Mouse (Mus musculus): Measurements from ENCODE around the gene Gadd45g. TPM values are rescaled to one million over a fixed set of nuclear protein-coding genes. Genes with fewer than 3 reads are reported as not detected.
"Not testable (repeated sequence)": the region's sequence is repeated elsewhere in the genome, so short reads cannot be mapped to it uniquely, and the experiment has no call there.

Gadd45g gene
- total and polyA plus RNA-seq, 3 experiments: 2.5 to 2.9 (median 2.7) TPM

GRCm38 (mm10) chr13:51833611-51834010, 12.9 kb upstream of the Gadd45g start:
- in situ Hi-C loops (cut with MboI; ENCODE audit: low pct_ligation_motif_present, low pct_unique_long_range_greater_than_20kb, low sequenced_read_pairs) (loop anchor here (10.0 to 25.0 kb wide), 4 partner anchors 729 to 1261 kb away; partner anchors contain the start of gene Nfil3), dilution Hi-C loops (cut with MboI; ENCODE audit: extremely low pct_ligation_motif_present, extremely low pct_unique_long_range_greater_than_20kb, low sequenced_read_pairs) (loop anchor here (25.0 kb wide), 1 partner anchor 354 kb away; no protein-coding TSS in a partner anchor)
- TF ChIP-seq RCOR1 (conservative IDR thresholded peaks at IDR 0.05; ENCODE audit: low read depth, low read length): no peak
- TF ChIP-seq SIN3A (IDR thresholded peaks at IDR 0.05; ENCODE audit: low read length): no peak
- no peak for TF ChIP-seq SMC3 (IDR thresholded peaks at IDR 0.05; ENCODE audit: low read depth, low read length)
- TF ChIP-seq NRF1 (IDR thresholded peaks at IDR 0.05; ENCODE audit: low read depth, low read length): no peak
- no peak for TF ChIP-seq CTCF (conservative IDR thresholded peaks at IDR 0.05 in 1 of 2, IDR thresholded peaks at IDR 0.05 in 1 of 2; ENCODE audit: low read depth in 2 of 2, low read length in 2 of 2)
- TF ChIP-seq KAT2A (IDR thresholded peaks at IDR 0.05; ENCODE audit: insufficient replicate concordance, low read length): no peak
- no peak for TF ChIP-seq ZKSCAN1 (IDR thresholded peaks at IDR 0.05; ENCODE audit: borderline replicate concordance, low read depth, low read length)
- TF ChIP-seq JUND (conservative IDR thresholded peaks at IDR 0.05; ENCODE audit: low read depth, low read length): no peak
- no peak for TF ChIP-seq TCF12 (IDR thresholded peaks at IDR 0.05; ENCODE audit: low read depth, low read length)
- TF ChIP-seq ELF1 (IDR thresholded peaks at IDR 0.05; ENCODE audit: low read depth, low read length): no peak
- Histone ChIP-seq H3K4me2 (ENCODE audit: insufficient read depth, low read depth, poor library complexity, severe bottlenecking) (no peak overlapping the region), H3K27ac (ENCODE audit: insufficient read depth, low read depth) (no peak overlapping the region), H3K27me3 (replicated peaks) (peaks cover 5% of the 10 kb centered on the region), H3K9ac (ENCODE audit: insufficient read depth, low read depth) (no peak overlapping the region), H3K79me2 (replicated peaks; ENCODE audit: control insufficient read depth, extremely low read depth, insufficient read depth, poor library complexity, severe bottlenecking) (no peaks in the 10 kb centered on the region), H3K4me1 (ENCODE audit: control insufficient read depth in 1 of 2, insufficient read depth in 2 of 2) (peaks cover 0 to 5% of the 10 kb centered on the region in 2 experiments; a peak in 1 of 4 replicates), H3K4me3 (replicated peaks in 1 of 3; ENCODE audit: low read depth in 2 of 3, low read length in 2 of 3, poor library complexity in 1 of 3) (no peak overlapping the region), H3K36me3 (replicated peaks in 1 of 2; ENCODE audit: control insufficient read depth in 1 of 2, insufficient read depth in 1 of 2, low read length in 1 of 2) (no peaks in the 10 kb centered on the region), H3K9me3 (replicated peaks; ENCODE audit: low read length) (no peaks in the 10 kb centered on the region)
- DNase-seq (ENCODE audit: extremely low read depth): no peak

DNA sequence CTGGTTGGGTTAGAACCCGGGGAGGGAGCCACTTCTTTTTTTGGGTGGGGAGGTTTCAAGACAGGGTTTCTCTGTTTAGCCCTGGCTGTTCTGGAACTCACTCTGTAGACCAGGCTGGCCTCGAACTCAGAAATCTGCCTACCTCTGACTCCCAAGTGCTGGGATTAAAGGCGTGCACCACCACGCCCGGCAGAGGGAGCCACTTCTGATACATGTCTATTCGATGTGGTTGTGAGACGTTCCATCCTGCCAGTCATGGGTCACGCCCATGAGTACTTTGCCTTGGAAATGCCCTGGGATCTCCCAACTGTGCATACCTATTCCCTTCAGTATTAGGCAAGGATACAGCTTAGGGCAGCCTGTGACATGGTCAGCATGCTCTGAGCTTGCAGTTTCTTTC, 12.5 kb upstream of the Gadd45g start:
- H3K9ac ChIP-seq (ENCODE audit: insufficient read depth, low read depth); H3K4me1 ChIP-seq (ENCODE audit: control insufficient read depth in 1 of 2, insufficient read depth in 2 of 2); H3K4me3 ChIP-seq (replicated peaks in 1 of 3; ENCODE audit: low read depth in 2 of 3, low read length in 2 of 3, poor library complexity in 1 of 3); H3K79me2 ChIP-seq (replicated peaks; ENCODE audit: control insufficient read depth, extremely low read depth, insufficient read depth, poor library complexity, severe bottlenecking); H3K27ac ChIP-seq (ENCODE audit: insufficient read depth, low read depth); H3K9me3 ChIP-seq (replicated peaks; ENCODE audit: low read length); H3K36me3 ChIP-seq (replicated peaks in 1 of 2; ENCODE audit: control insufficient read depth in 1 of 2, insufficient read depth in 1 of 2, low read length in 1 of 2); H3K27me3 ChIP-seq (replicated peaks); H3K4me2 ChIP-seq (ENCODE audit: insufficient read depth, low read depth, poor library complexity, severe bottlenecking): not testable (repeated sequence)
- dilution Hi-C loops (cut with MboI; ENCODE audit: extremely low pct_ligation_motif_present, extremely low pct_unique_long_range_greater_than_20kb, low sequenced_read_pairs) (loop anchor here (25.0 kb wide), 1 partner anchor 353 kb away; no protein-coding TSS in a partner anchor), in situ Hi-C loops (cut with MboI; ENCODE audit: low pct_ligation_motif_present, low pct_unique_long_range_greater_than_20kb, low sequenced_read_pairs) (loop anchor here (10.0 to 25.0 kb wide), 4 partner anchors 728 to 1261 kb away; partner anchors contain the start of gene Nfil3)
- peak; percentile 25 for DNase-seq (ENCODE audit: extremely low read depth)
- peak in 1 of 2 experiments; percentile 30; a peak in 1 of 4 replicates for TF ChIP-seq CTCF (conservative IDR thresholded peaks at IDR 0.05 in 1 of 2, IDR thresholded peaks at IDR 0.05 in 1 of 2; ENCODE audit: low read depth in 2 of 2, low read length in 2 of 2)

DNA sequence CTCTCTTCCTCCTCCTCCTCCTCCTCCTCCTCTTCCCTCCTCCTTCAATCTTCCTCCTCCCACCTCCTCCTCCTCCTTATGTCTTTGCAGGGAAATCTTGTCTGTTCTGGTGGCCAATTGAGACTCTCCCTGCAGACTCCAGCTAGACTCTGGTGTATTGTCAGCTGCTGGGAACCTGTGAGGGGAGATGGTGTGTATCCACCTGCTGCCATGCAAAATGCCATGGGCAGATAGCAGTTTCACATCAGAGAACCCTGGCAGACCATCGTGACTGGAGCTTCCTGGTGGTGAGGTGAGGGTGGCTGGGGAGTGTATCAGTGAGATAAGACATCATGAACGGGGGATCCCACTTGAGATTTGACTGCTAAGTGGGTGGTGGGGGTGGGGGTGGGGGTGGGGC, 12.0 kb upstream of the Gadd45g start:
- peaks cover 5% of the 10 kb centered on the region for H3K27me3 ChIP-seq (replicated peaks)
- H3K36me3 ChIP-seq (replicated peaks in 1 of 2; ENCODE audit: control insufficient read depth in 1 of 2, insufficient read depth in 1 of 2, low read length in 1 of 2): no peaks in the 10 kb centered on the region
- DNase-seq (ENCODE audit: extremely low read depth): no peak
- no peaks in the 10 kb centered on the region for H3K79me2 ChIP-seq (replicated peaks; ENCODE audit: control insufficient read depth, extremely low read depth, insufficient read depth, poor library complexity, severe bottlenecking)
- no peaks in the 10 kb centered on the region for H3K9me3 ChIP-seq (replicated peaks; ENCODE audit: low read length)
- H3K9ac ChIP-seq (ENCODE audit: insufficient read depth, low read depth): no peak overlapping the region
- no peak overlapping the region for H3K4me3 ChIP-seq (replicated peaks in 1 of 3; ENCODE audit: low read depth in 2 of 3, low read length in 2 of 3, poor library complexity in 1 of 3)
- no peak overlapping the region for H3K4me2 ChIP-seq (ENCODE audit: insufficient read depth, low read depth, poor library complexity, severe bottlenecking)
- in situ Hi-C loops (cut with MboI; ENCODE audit: low pct_ligation_motif_present, low pct_unique_long_range_greater_than_20kb, low sequenced_read_pairs) (loop anchor here (10.0 to 25.0 kb wide), 4 partner anchors 728 to 1260 kb away; partner anchors contain the start of gene Nfil3), dilution Hi-C loops (cut with MboI; ENCODE audit: extremely low pct_ligation_motif_present, extremely low pct_unique_long_range_greater_than_20kb, low sequenced_read_pairs) (loop anchor here (25.0 kb wide), 1 partner anchor 353 kb away; no protein-coding TSS in a partner anchor)
- H3K27ac ChIP-seq (ENCODE audit: insufficient read depth, low read depth): no peak overlapping the region
- peaks cover 0 to 10% of the 10 kb centered on the region in 2 experiments; a peak in 2 of 4 replicates for H3K4me1 ChIP-seq (ENCODE audit: control insufficient read depth in 1 of 2, insufficient read depth in 2 of 2)
- TF ChIP-seq MAX (IDR thresholded peaks at IDR 0.05; ENCODE audit: low read length) (no peak), MEF2A (IDR thresholded peaks at IDR 0.05; ENCODE audit: borderline replicate concordance, low read depth, low read length) (no peak), USF1 (IDR thresholded peaks at IDR 0.05; ENCODE audit: low read depth, low read length) (no peak), CTCF (conservative IDR thresholded peaks at IDR 0.05 in 1 of 2, IDR thresholded peaks at IDR 0.05 in 1 of 2; ENCODE audit: low read depth in 2 of 2, low read length in 2 of 2) (no peak), CHD1 (IDR thresholded peaks at IDR 0.05; ENCODE audit: low read depth, low read length) (no peak), SIN3A (IDR thresholded peaks at IDR 0.05; ENCODE audit: low read length) (no peak), E2F4 (IDR thresholded peaks at IDR 0.05; ENCODE audit: insufficient replicate concordance, low read depth, low read length) (no peak), BHLHE40 (IDR thresholded peaks at IDR 0.05; ENCODE audit: low read depth, low read length) (no peak), RCOR1 (conservative IDR thresholded peaks at IDR 0.05; ENCODE audit: low read depth, low read length) (no peak), UBTF (IDR thresholded peaks at IDR 0.05; ENCODE audit: low read depth, low read length) (no peak), POLR2AphosphoS2 (IDR thresholded peaks at IDR 0.05; ENCODE audit: low read depth, low read length) (no peak), PAX5 (IDR thresholded peaks at IDR 0.05; ENCODE audit: low read length) (no peak)
